ENCODE assay signal across 16 mouse cellular contexts in genomic region chr8:107960466-107960865, GRCm38 (mm10). TPM values are rescaled to one million over a fixed set of nuclear protein-coding genes. Genes with fewer than 3 reads are reported as not detected.
A peak's percentile ranks its signal among the peaks of the same experiment; 100 is the strongest.
DNase-seq lines count a peak whose midpoint lies in the region; ATAC-seq and TF ChIP-seq lines count a peak whose summit lies in the region.
"Had no signal": no experiment of that assay in that cellular context is flagged by ENCODE, and none has a peak within 500 bp of the region (broad histone marks: within the 10 kb centered on the region; RNA-seq: fewer than 3 reads in every experiment).

No protein-coding gene starts in this region.

- no peak for TF ChIP-seq POLR2A in brain, embryonic 14.5 days (IDR thresholded peaks at IDR 0.05; ENCODE audit: borderline replicate concordance, extremely low read depth, insufficient read depth, insufficient read length, poor library complexity, severe bottlenecking)

- 0 out of 2 replicates have a peak, but pooled peaks cover 2% of the 10 kb centered on the region for H3K27me3 ChIP-seq in kidney, embryonic 15.5 days
- H3K27me3 ChIP-seq in embryonic facial prominence, embryonic 15.5 days, result peaks cover 3% of the 10 kb centered on the region; the same call in 1 of the 2 replicates
- no peaks in the 10 kb centered on the region for H3K27me3 ChIP-seq in midbrain, postnatal 0 days (ENCODE audit: insufficient read depth, low read length)
- H3K27me3 ChIP-seq: heart, embryonic 15.5 days; intestine, embryonic 15.5 days had no signal

- no peak for ATAC-seq in kidney, embryonic 15.5 days (replicated peaks; ENCODE audit: low FRiP score)
- no peak for ATAC-seq in embryonic facial prominence, embryonic 15.5 days (ENCODE audit: insufficient number of reproducible peaks, low FRiP score, low TSS enrichment, low read depth)
- ATAC-seq in midbrain, postnatal 0 days (ENCODE audit: low FRiP score), result no peak
- ATAC-seq: CD4-positive, CD25-positive, alpha-beta regulatory T cell, adult 4 months; forebrain, embryonic 13.5 days; intestine, embryonic 15.5 days; liver, postnatal 0 days had no signal

- H3K4me2 ChIP-seq in kidney, embryonic 15.5 days, result peak overlapping the region; percentile 17
- H3K4me2 ChIP-seq in embryonic facial prominence, embryonic 15.5 days (replicated peaks), result peak overlapping the region; percentile 25
- peak overlapping the region; percentile 18; the same call in 1 of the 2 replicates for H3K4me2 ChIP-seq in midbrain, postnatal 0 days (ENCODE audit: low read depth, low read length, poor library complexity, severe bottlenecking)
- H3K4me2 ChIP-seq: forebrain, embryonic 13.5 days; heart, embryonic 15.5 days; intestine, embryonic 15.5 days had no signal

- H3K9ac ChIP-seq in kidney, embryonic 15.5 days, result no peak overlapping the region
- no peak overlapping the region for H3K9ac ChIP-seq in embryonic facial prominence, embryonic 15.5 days
- H3K9ac ChIP-seq in midbrain, postnatal 0 days (replicated peaks; ENCODE audit: low read length, poor library complexity, severe bottlenecking), result 0 out of 2 replicates have a peak overlapping the region, but pooled peaks have one; percentile 19
- H3K9ac ChIP-seq: forebrain, embryonic 13.5 days; heart, embryonic 15.5 days; intestine, embryonic 15.5 days; liver, postnatal 0 days had no signal

- H3K4me1 ChIP-seq in kidney, embryonic 15.5 days, result 0 out of 2 replicates have a peak, but pooled peaks cover 2% of the 10 kb centered on the region
- H3K4me1 ChIP-seq in embryonic facial prominence, embryonic 15.5 days, result peaks cover 6% of the 10 kb centered on the region; the same call in 1 of the 2 replicates
- H3K4me1 ChIP-seq in midbrain, postnatal 0 days (ENCODE audit: insufficient read depth, low read length), result 0 out of 2 replicates have a peak, but pooled peaks cover 5% of the 10 kb centered on the region
- H3K4me1 ChIP-seq: heart, embryonic 15.5 days had no signal

- no peaks in the 10 kb centered on the region for H3K9me3 ChIP-seq in kidney, embryonic 15.5 days (replicated peaks)
- no peaks in the 10 kb centered on the region for H3K9me3 ChIP-seq in embryonic facial prominence, embryonic 15.5 days (replicated peaks)
- no peaks in the 10 kb centered on the region for H3K9me3 ChIP-seq in midbrain, postnatal 0 days (ENCODE audit: low read length)
- H3K9me3 ChIP-seq: forebrain, embryonic 13.5 days; heart, embryonic 15.5 days; intestine, embryonic 15.5 days had no signal

- H3K27ac ChIP-seq in kidney, embryonic 15.5 days, result no peak overlapping the region
- H3K27ac ChIP-seq in embryonic facial prominence, embryonic 15.5 days (replicated peaks), result 0 out of 2 replicates have a peak overlapping the region, but pooled peaks have one; percentile 8
- peak overlapping the region; percentile 76 for H3K27ac ChIP-seq in midbrain, postnatal 0 days (ENCODE audit: low read depth, low read length)
- H3K27ac ChIP-seq: forebrain, embryonic 13.5 days; heart, embryonic 15.5 days; intestine, embryonic 15.5 days had no signal

- no peak for TF ChIP-seq CTCF in brain, embryonic 14.5 days (IDR thresholded peaks at IDR 0.05; ENCODE audit: borderline replicate concordance, extremely low read depth, insufficient read depth, insufficient read length)
- no peak for TF ChIP-seq CTCF in midbrain, postnatal 0 days (IDR thresholded peaks at IDR 0.05)

- DNase-seq in kidney, adult 18-20 months, result no peak
- peak; percentile 52 for DNase-seq in brain, embryonic 14.5 days (ENCODE audit: low read depth)
- DNase-seq in midbrain, postnatal 0 days (ENCODE audit: low spot score), result no peak
- DNase-seq in embryo, embryonic 11 days, result no peak
- DNase-seq in right cerebral cortex, postnatal 10 days (ENCODE audit: low spot score in 2 of 2), result no peak
- DNase-seq: cerebellum, adult 8-10 months; gastrocnemius, postnatal 36 days; layer of hippocampus, adult 9-11 months; liver, postnatal 0 days; thymus, postnatal 36 days had no signal

- no peaks in the 10 kb centered on the region for H3K36me3 ChIP-seq in kidney, embryonic 15.5 days
- H3K36me3 ChIP-seq in embryonic facial prominence, embryonic 15.5 days, result no peaks in the 10 kb centered on the region
- no peaks in the 10 kb centered on the region for H3K36me3 ChIP-seq in midbrain, postnatal 0 days (ENCODE audit: insufficient read depth, low read length)
- H3K36me3 ChIP-seq: heart, embryonic 15.5 days; intestine, embryonic 15.5 days had no signal

- WGBS in kidney, embryonic 15.5 days, result 54% methylated on average over 11 of the region's 11 CpGs
- WGBS in embryonic facial prominence, embryonic 15.5 days, result 21% methylated on average over 11 of the region's 11 CpGs
- 35% methylated on average over 11 of the region's 11 CpGs for WGBS in midbrain, postnatal 0 days

- no peak overlapping the region for H3K4me3 ChIP-seq in kidney, embryonic 15.5 days (replicated peaks)
- no peak overlapping the region for H3K4me3 ChIP-seq in embryonic facial prominence, embryonic 15.5 days (replicated peaks)
- H3K4me3 ChIP-seq in midbrain, postnatal 0 days (ENCODE audit: low read depth, low read length), result no peak overlapping the region
- H3K4me3 ChIP-seq: forebrain, embryonic 13.5 days; heart, embryonic 15.5 days; intestine, embryonic 15.5 days had no signal

RNA-seq across cellular contexts. Expression of gene Zfhx3, which starts 18.0 kb away (rescaled TPM):
- 9.2 and 9.4 TPM in 2 replicates for polyA plus RNA-seq in kidney, embryonic 15.5 days (2015; fragmentation: Nextera tagmentation; extraction: Ambion mirVana)
- 9.7 and 31.3 TPM in 2 replicates for polyA plus RNA-seq in brain, embryonic 14.5 days (2012; rRNA removed)
- 11.8 and 13.9 TPM in 2 replicates for polyA plus RNA-seq in embryonic facial prominence, embryonic 15.5 days (2015; fragmentation: Nextera tagmentation; extraction: Ambion mirVana)
- total RNA-seq in midbrain, postnatal 0 days (2014; rRNA removed), result 44.5 and 52.0 TPM in 2 replicates
- 25.0 and 33.1 TPM in 2 replicates for polyA plus RNA-seq in midbrain, postnatal 0 days (2015; fragmentation: Nextera tagmentation; extraction: Ambion mirVana)
